Mouse (Mus musculus) lung, adult 2 months (tissue): ENCODE measurements around the gene Snx30. TPM values are rescaled to one million over a fixed set of nuclear protein-coding genes. Genes with fewer than 3 reads are reported as not detected.

Source experiments
- DNase-seq: peaks from one replicate; pipeline ENCODE4 v3.0.0; 2022
- H3K4me1 ChIP-seq: fragments of 200-500 bp; 2 replicates; pipeline ENCODE4 v1.6.1; 2011; ENCODE audit warnings: low read length; ENCODE audit not compliant: control insufficient read depth, insufficient read depth
- H3K4me3 ChIP-seq: fragments of 200-500 bp; replicated peaks from 2 replicates; pipeline ENCODE3; 2011; ENCODE audit warnings: low read depth, mild to moderate bottlenecking, control low read depth, low read length; ENCODE audit errors: extremely low read depth
- CTCF ChIP-seq: fragments of 200-500 bp; IDR thresholded peaks from 2 replicates; pipeline ENCODE4 v1.5.1; 2011; ENCODE audit warnings: mild to moderate bottlenecking, low read length, control low read depth; ENCODE audit not compliant: insufficient read depth
- POLR2A ChIP-seq: fragments of 200-500 bp; IDR thresholded peaks from 2 replicates; pipeline ENCODE4 v1.6.1; 2011; ENCODE audit warnings: low read depth, mild to moderate bottlenecking, control low read depth, low read length, borderline replicate concordance; ENCODE audit errors: extremely low read depth
- WGBS: fragments of 180-500 bp; shearing (Covaris S2); methylation state at CpG from one replicate; pipeline ENCODE4 v1.1.7; 2018; 5-methylcytosine and 5-hydroxymethylcytosine counted together
- polyA plus RNA-seq: library from polyadenylated mRNA; depleted of rRNA; stranded (reverse); fragments of >200 nt; gene quantifications from 2 replicates; pipeline ENCODE4 v1.2.3, GENCODE M21; 2012

Gene Snx30
- polyA plus RNA-seq, 1 experiment: 7.0 TPM

DNA sequence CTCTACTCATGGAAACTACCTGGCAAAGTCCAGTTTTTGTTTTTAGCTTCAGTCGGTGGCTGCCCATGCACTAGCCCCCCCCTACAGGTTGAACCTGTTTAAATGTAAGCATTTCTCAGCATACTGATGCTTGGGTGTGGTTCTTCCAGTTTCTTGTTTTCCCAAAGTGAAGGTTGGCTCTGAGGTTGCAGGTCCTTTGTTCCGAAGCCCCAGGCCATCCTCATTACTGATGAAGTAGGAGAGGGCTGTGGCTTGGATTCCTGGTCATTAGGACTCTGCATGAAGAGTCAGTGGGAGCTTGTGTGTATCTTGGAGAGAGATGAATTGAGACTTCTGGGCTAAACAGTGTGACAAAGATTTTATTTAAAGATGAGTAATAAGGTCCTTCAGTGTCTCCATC is 75.6 kb downstream of the Snx30 start:
- DNase-seq: no peak
- Histone ChIP-seq H3K4me1 (peaks cover 6% of the 10 kb centered on the region; the same call in 1 of the 2 replicates), H3K4me3 (no peak overlapping the region)
- WGBS: 68% methylated on average over 2 of the region's 2 CpGs
- no peak for TF ChIP-seq CTCF
- TF ChIP-seq POLR2A: no peak

DNA sequence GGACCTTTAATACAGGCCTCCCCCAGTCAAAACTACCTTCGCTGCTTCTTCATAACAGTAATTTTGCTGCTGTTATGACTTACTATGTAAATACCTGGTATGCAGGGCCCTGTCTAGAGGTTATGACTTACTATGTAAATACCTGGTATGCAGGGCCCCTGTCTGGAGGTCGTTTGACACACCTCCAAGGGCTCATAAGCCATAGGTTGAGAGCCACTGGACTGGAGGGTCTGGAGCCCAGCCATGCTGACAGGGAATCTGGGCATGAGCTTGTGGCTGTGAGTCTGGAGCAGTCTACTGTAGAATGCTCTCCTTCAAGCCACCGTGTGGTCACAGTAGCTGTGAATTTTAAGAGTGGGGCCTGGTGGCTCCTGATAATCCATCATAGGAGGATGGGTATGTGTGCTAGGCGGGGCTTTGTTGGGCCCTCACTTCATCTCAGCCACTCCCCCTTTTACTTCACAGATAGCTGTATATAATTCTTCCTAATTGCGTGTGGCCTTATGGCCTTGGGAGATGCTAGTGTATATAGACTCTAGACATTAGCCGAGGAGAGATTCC is 78.6 kb downstream of the Snx30 start:
- TF ChIP-seq POLR2A (no peak), CTCF (no peak)
- Histone ChIP-seq H3K4me1 (peaks cover 2% of the 10 kb centered on the region; the same call in 1 of the 2 replicates), H3K4me3 (no peak overlapping the region)
- whole genome bisulfite sequencing: 72% methylated on average over 6 of the region's 6 CpGs
- no peak for DNase-seq

DNA sequence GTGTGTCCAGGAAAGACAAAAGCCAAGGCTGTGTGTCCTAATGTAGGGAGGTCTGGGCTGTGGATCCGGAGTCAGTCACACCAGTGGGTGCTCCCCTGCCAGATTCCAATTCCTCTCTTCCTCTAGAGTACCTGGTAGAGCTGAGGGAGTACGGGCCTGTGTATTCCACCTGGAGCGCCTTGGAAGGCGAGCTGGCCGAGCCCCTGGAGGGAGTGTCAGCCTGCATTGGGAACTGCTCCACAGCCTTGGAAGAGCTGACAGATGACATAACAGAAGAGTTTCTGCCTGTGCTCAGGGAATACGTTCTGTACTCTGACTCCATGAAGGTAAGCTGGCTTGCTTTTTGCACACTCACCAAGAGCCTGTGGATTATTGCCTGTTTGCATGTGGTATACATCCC is 80.6 kb downstream of the Snx30 start:
- no peak for DNase-seq
- Histone ChIP-seq H3K4me1 (no peaks in the 10 kb centered on the region), H3K4me3 (no peak overlapping the region)
- TF ChIP-seq CTCF (no peak), POLR2A (no peak)
- 89% methylated on average over 6 of the region's 6 CpGs for WGBS

DNA sequence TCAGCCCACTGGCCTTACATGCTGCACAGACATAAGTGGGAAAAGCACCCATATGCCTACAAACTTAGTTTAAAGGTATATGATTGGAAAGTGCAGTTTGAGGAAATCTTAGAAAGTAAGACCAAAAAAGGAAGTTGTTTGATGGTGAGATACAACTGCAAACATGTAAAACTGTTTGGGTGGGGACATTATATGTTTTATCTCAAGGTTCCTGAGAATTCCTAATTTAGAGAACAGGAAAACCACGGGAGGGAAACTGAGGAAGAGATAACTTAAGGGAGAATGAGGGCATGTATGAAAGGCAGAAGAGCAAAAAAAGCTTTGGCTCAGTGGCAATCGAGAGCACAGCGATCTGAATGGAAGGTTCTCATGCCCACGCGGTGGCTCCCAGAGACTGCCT is 81.4 kb downstream of the Snx30 start:
- Histone ChIP-seq H3K4me1 (no peaks in the 10 kb centered on the region), H3K4me3 (no peak overlapping the region)
- TF ChIP-seq POLR2A (no peak), CTCF (no peak)
- WGBS: 87% methylated on average over 5 of the region's 5 CpGs
- no peak for DNase-seq

DNA sequence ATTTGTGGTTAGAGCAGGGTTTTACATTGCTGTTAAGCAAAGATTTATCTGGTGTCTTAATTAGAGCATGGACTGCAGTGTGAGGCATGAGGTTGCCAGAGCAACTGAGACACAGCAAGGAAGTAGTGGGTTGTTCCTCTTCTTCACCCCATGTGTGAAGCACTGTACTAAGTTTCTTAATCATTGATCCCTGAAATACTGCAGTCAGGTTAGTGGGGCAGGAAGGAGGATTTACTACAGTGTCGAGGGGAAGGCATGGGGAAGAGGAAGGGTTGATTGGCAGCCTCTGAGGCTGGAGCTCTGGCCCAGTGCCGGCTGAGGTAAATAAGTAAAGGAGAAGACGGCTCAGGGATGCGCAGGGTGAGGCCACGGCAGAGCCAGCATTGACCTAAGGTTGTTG is 82.4 kb downstream of the Snx30 start:
- WGBS: 74% methylated on average over 5 of the region's 5 CpGs
- H3K4me3 ChIP-seq: no peak overlapping the region
- TF ChIP-seq CTCF: no peak
- TF ChIP-seq POLR2A: no peak
- H3K4me1 ChIP-seq: no peaks in the 10 kb centered on the region
- DNase-seq: no peak

DNA sequence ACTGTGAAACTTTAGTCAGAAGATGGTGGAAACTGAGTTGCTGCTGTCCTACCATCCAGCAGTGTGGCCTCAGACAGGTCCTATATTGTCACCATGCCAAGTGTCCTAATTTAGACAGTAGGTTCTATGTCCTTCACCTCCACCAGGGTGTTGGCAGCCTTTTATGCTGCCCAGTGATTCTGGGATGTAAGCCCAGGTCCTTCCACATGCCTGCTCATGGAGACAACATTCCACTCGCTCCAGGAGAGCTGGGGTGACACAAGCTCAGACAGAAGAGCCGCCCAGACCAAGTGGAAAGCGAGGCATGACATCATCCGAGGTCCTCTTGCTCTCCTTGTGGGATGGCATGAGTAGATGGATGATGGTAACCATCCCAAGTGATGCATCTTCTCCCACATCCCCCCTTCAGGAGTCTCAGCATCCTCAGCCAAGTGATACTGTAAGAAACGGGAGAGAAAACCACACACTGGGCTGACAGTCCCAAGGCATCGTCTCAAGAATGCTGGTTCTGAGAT is 84.5 kb downstream of the Snx30 start:
- TF ChIP-seq POLR2A (no peak), CTCF (no peak)
- no peak for DNase-seq
- H3K4me3 ChIP-seq: no peak overlapping the region
- WGBS: 82% methylated on average over 6 of the region's 6 CpGs
- H3K4me1 ChIP-seq: no peaks in the 10 kb centered on the region

DNA sequence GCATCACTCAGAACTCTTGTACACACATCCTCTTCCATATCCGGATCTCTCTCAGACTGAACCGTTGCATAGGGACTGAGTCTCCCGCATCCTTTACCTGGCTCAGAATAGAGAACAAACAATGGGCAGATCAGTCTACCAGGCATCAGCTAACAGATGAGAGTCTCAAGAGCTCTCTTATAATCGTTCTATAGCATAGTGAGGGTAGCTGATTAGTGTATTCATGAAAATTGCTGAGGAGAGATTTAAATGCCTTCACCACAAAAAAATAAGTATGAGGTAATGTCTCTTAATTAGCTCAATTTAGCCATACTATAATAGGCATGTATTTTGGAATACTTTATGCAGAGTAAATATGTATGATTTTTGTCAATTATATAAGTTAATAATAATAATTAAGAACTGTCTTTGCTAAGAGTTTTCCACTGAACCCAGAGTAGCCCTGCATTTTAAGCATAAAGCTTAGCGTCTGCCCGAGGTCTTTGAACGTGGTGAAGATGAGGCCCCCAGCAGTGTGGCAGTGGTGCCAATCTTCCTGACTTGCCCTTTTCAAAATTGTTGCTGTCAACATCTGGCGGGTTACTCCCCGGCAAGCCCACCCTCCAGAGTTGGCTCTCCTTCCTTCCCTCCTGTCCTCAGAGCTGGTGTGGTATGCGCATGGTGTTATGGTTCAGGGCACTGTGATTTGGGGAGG is 86.2 kb downstream of the Snx30 start:
- TF ChIP-seq CTCF (no peak), POLR2A (no peak)
- Histone ChIP-seq H3K4me3 (no peak overlapping the region), H3K4me1 (no peaks in the 10 kb centered on the region)
- WGBS: 86% methylated on average over 10 of the region's 10 CpGs
- DNase-seq: no peak

DNA sequence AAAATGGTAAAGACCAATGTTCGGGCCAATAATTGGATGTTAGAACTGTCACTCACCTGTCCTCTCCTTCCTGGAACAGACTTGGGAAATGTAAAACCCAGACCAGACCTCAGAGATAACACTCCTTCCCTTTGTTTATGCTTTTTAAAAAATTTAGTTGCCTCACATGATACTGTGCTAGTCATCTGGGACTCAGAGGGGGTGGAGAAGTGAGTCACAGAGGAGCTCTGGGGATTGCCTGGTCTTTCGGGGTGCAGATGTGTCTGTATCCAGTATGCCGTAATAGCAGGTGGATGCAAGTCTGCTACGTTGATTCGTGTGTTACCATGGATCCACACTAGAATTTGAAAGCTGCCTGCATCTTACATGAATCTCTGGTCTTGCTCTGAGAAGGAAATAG is 87.1 kb downstream of the Snx30 start:
- Histone ChIP-seq H3K4me3 (no peak overlapping the region), H3K4me1 (peaks cover under 1% of the 10 kb centered on the region)
- no peak for TF ChIP-seq CTCF
- TF ChIP-seq POLR2A: no peak
- DNase-seq: no peak
- 94% methylated on average over 5 of the region's 5 CpGs for WGBS

DNA sequence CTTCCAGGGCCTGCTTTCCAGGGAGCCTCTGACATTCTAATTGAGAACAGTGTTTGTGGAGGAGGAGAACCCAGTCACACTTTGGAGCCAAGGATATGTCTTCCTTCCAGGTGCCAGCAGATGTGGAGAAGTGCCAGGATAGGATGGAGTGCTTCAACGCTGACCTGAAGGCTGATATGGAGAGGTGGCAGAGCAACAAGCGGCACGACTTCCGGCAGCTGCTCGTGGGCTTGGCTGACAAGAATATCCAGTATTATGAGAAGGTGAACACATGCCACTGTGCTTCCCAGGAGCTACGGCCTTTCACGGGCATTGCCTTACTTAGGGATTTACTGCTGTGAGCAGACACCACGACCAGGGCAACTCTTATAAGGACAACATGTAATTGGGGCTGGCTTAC is 88.8 kb downstream of the Snx30 start:
- 85% methylated on average over 8 of the region's 8 CpGs for WGBS
- DNase-seq: no peak

More for the DNA sequence above, 88.8 kb downstream of the Snx30 start:
- TF ChIP-seq CTCF (no peak), POLR2A (no peak)
- Histone ChIP-seq H3K4me1 (peaks cover 3% of the 10 kb centered on the region), H3K4me3 (no peak overlapping the region)
